Mouse (Mus musculus): ENCODE data around the gene Stk38l. TPM values are rescaled to one million over a fixed set of nuclear protein-coding genes. Genes with fewer than 3 reads are reported as not detected.

Stk38l gene
- 13.5 and 15.6 TPM in 2 replicates for polyA plus RNA-seq (2015; fragmentation: Nextera tagmentation; extraction: Ambion mirVana)

DNA sequence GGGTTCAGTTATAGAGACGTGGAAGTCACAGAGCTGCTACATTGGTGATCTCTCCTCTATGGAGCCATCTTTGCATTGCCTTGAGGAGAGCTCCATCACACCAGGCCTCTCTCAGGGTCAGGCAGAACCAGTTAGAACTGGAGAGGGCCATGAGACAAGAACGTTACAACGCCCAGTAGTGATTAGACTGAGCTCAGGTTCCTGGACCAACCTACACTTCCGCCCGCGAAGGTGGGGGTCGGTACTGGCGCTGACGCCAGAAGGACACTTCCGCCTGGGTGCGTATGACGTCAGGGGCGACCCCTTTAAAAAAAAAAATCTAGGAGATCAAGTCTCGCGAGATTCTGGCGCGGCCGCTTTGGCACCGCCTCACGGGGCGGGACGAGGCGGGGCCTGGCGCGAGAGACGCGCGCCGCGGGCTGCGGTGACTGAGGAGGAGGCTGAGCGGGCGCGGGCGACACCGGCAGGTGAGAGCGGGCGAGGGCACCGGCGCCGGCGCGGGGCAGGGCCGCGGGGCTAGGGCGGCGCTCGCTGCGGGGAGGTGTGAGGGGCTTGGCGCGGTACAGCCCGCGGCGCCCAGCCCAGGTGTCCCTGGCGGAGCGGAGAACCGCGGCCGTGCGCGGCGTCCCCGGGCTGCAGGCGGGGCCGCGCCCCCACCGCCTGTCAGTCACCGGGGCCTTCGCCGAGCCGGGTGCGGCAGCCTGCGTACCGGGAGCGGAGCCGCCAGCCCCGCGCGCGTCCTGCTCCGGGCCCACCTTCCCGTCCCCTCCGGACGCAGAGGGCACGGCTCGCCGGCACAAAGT is at the start of gene Stk38l:
Stk38l (plus strand) TSS at position 415 of the 803 bp plus-strand sequence.
- peak; percentile 98 for ATAC-seq (ENCODE audit: low read depth)
- 2% methylated on average over 70 of the region's 87 CpGs for WGBS
- H3K27ac ChIP-seq (ENCODE audit: low read length): peak within 1 kb of the TSS; percentile 63
- H3K36me3 ChIP-seq (ENCODE audit: control insufficient read depth, insufficient read depth, low read length): no peaks in the 10 kb centered on the region
- H3K4me2 ChIP-seq (ENCODE audit: low read depth, low read length): peak within 1 kb of the TSS; percentile 84
- 0 out of 2 replicates have a peak, but pooled peaks cover 2% of the 10 kb centered on the region for H3K4me1 ChIP-seq (replicated peaks; ENCODE audit: control insufficient read depth, insufficient read depth, low read length)
- peak within 1 kb of the TSS; percentile 94 for H3K4me3 ChIP-seq (ENCODE audit: low read length)
- H3K27me3 ChIP-seq (ENCODE audit: control insufficient read depth, insufficient read depth, low read depth, low read length): no peaks in the 10 kb centered on the region
- peak within 1 kb of the TSS; percentile 83 for H3K9ac ChIP-seq (ENCODE audit: low read length)
- 0 out of 2 replicates have a peak, but pooled peaks cover 2% of the 10 kb centered on the region for H3K9me3 ChIP-seq (ENCODE audit: control insufficient read depth, low read length)

DNA sequence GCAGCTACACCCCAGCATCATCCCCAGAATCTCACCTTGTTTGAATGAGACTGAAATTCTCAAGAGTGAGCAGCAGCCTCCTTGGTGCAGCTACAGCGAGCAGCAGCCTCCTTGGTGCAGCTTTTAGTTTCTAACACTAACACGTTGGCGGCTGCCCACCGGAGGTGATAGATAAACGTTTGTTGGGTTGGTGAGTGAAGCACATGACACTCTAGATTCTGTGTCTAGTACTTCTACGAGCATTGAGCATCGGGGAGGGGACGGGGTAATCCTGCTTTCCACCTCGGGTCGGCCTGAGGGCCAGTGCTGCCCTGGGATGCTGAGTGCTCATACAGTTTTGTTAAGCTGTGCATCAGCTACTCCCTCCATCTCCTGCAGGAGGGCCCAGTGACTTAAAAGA is 47.9 kb upstream of the Stk38l start:
- Histone ChIP-seq H3K4me3 (ENCODE audit: low read length) (no peak overlapping the region), H3K4me2 (ENCODE audit: low read depth, low read length) (no peak overlapping the region), H3K4me1 (replicated peaks; ENCODE audit: control insufficient read depth, insufficient read depth, low read length) (no peaks in the 10 kb centered on the region), H3K9me3 (ENCODE audit: control insufficient read depth, low read length) (no peaks in the 10 kb centered on the region), H3K27me3 (ENCODE audit: control insufficient read depth, insufficient read depth, low read depth, low read length) (no peaks in the 10 kb centered on the region), H3K36me3 (ENCODE audit: control insufficient read depth, insufficient read depth, low read length) (no peaks in the 10 kb centered on the region), H3K9ac (ENCODE audit: low read length) (no peak overlapping the region), H3K27ac (ENCODE audit: low read length) (no peak overlapping the region)
- WGBS: 55% methylated on average over 10 of the region's 10 CpGs
- ATAC-seq (ENCODE audit: low read depth): no peak

DNA sequence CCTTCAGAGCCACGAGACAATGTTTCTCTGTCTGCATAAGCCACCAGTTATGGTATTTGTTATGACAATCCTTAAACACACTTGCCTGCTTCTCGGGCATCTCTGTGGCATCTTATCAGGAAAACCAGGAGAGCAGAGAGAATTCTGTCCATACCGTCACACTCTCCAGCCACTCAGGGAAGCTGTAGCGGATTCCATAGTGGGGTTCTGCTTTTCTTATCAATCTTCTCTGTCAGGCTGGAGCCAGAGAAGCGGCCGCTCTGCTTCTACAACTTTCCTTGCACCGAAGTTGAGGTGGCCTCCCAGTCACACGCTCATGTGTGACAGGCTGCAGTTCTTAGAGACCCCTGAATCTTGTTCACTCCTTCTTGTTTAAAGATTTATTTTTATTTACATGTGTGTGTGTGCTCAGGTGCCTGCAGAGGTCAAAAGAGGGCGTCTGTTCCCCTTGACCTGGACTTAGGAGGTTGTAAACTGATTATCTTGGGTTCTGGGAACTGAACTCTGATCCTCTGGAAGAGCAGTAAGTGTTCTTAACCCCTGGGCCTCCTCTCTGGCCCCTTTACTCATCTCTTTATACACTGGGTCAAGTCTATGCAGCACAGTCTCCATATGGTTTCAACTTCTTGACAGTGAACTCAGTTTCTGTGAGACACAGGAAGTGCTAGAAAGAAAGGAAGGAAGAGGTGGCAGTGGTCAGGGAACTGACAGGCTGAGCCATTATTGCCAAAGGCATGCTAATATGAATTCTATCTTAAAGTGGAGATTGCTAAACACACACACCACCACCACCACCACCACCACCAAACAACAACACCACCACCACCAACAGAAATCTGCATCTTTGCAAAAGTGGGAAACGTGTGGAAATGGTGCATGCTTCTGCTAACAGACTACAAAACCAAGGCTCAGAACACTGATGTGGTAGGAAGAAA is 46.4 kb upstream of the Stk38l start:
- no peak for ATAC-seq (ENCODE audit: low read depth)
- no peaks in the 10 kb centered on the region for H3K4me1 ChIP-seq (replicated peaks; ENCODE audit: control insufficient read depth, insufficient read depth, low read length)
- no peak overlapping the region for H3K27ac ChIP-seq (ENCODE audit: low read length)

DNA sequence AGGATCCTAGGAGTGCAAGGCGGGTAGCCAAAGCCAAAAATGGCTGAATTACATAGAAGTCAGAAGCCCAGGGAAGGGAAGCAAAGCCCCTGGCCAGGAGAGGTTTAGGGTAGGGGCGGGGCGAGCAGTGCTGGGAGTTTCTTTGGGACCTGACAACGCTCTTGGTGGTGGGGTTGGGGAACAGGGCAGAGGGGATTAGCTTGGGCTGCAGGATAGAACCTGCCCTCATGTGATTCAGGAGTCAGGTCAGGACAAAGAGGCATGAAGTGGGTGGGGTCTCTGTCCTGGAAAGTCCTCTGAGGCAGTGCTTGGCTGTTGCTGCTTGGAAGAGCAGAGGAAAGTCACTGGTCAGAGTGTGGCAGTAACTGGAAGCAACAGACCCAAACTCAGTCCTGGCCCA is 40.9 kb upstream of the Stk38l start:
- no peak overlapping the region for H3K4me2 ChIP-seq (ENCODE audit: low read depth, low read length)
- no peak overlapping the region for H3K27ac ChIP-seq (ENCODE audit: low read length)
- 74% methylated on average over 4 of the region's 4 CpGs for WGBS
- H3K4me3 ChIP-seq (ENCODE audit: low read length): no peak overlapping the region
- no peaks in the 10 kb centered on the region for H3K9me3 ChIP-seq (ENCODE audit: control insufficient read depth, low read length)
- no peaks in the 10 kb centered on the region for H3K4me1 ChIP-seq (replicated peaks; ENCODE audit: control insufficient read depth, insufficient read depth, low read length)
- no peak overlapping the region for H3K9ac ChIP-seq (ENCODE audit: low read length)
- no peaks in the 10 kb centered on the region for H3K27me3 ChIP-seq (ENCODE audit: control insufficient read depth, insufficient read depth, low read depth, low read length)
- ATAC-seq (ENCODE audit: low read depth): no peak
- no peaks in the 10 kb centered on the region for H3K36me3 ChIP-seq (ENCODE audit: control insufficient read depth, insufficient read depth, low read length)

More for the DNA sequence above, 46.4 kb upstream of the Stk38l start:
- Histone ChIP-seq H3K4me2 (ENCODE audit: low read depth, low read length) (no peak overlapping the region), H3K9ac (ENCODE audit: low read length) (no peak overlapping the region), H3K9me3 (ENCODE audit: control insufficient read depth, low read length) (no peaks in the 10 kb centered on the region), H3K36me3 (ENCODE audit: control insufficient read depth, insufficient read depth, low read length) (no peaks in the 10 kb centered on the region), H3K4me3 (ENCODE audit: low read length) (no peak overlapping the region), H3K27me3 (ENCODE audit: control insufficient read depth, insufficient read depth, low read depth, low read length) (no peaks in the 10 kb centered on the region)
- 28% methylated on average over 10 of the region's 10 CpGs for WGBS

DNA sequence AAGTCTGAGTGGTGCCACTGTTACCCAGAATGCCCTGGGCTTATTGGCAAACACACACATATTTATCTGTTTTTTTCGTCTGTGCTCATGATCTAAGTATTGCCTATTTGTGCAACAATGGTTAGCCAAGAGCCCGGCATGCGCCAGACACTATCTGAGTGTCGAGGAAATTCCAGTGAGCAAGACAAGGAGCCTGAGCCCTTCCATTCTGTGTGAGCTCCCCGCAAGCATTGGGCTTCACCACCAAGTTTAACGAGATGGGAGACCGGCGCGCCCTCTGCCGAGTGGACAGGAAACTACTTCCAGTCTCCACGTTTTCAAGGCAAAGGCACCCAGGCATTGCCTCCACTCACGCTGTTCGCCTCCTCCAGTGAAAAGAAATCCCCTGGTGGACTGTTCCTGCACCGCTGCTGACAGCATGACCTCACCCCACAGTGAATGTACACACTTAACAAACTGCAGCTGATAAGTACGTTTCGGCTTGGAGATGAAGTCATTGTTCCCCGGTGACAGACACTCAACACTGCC is 39.0 kb upstream of the Stk38l start:
- ATAC-seq (ENCODE audit: low read depth): peak; percentile 90
- H3K9me3 ChIP-seq (ENCODE audit: control insufficient read depth, low read length): no peaks in the 10 kb centered on the region; the same call in 1 of the 2 replicates
- peak overlapping the region; percentile 9; the same call in 1 of the 2 replicates for H3K4me3 ChIP-seq (ENCODE audit: low read length)
- H3K9ac ChIP-seq (ENCODE audit: low read length): no peak overlapping the region
- no peaks in the 10 kb centered on the region for H3K27me3 ChIP-seq (ENCODE audit: control insufficient read depth, insufficient read depth, low read depth, low read length)
- H3K4me1 ChIP-seq (replicated peaks; ENCODE audit: control insufficient read depth, insufficient read depth, low read length): no peaks in the 10 kb centered on the region
- H3K36me3 ChIP-seq (ENCODE audit: control insufficient read depth, insufficient read depth, low read length): no peaks in the 10 kb centered on the region
- peak overlapping the region; percentile 17 for H3K4me2 ChIP-seq (ENCODE audit: low read depth, low read length)
- WGBS: 36% methylated on average over 17 of the region's 17 CpGs
- H3K27ac ChIP-seq (ENCODE audit: low read length): no peak overlapping the region

DNA sequence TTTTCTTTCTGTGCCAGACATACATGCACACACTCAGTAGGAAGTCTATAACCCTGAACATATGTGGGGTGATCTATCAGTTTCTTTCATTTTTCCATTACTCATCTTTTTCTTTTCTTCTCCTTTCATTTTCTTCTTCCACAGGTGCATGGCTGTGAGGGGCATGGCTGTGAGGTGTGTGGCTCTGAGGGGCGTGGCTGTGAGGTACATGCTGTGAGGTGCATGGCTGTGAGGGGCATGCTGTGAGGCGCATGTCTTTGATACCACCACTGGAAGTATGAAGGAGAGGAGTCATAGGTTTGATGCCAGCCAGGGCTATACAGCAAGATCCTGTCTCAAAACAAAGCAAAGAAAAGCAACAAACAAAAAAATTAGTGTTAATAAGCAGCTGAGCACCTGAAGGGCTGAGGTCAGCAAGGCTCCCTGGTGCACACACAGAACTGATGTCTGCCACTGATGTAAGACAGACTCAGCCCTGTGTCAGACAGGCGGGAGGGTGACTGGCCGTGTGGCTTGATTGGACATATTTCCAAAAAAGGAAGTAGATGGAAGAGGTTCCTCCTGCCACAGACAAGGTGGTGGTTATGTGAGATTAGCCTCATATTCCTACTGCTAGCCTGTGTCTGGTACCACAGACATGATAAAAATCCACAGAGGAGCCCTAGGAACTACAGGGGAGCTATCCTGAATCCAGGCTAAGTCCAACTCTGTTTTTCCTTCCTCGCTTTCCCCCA is 38.2 kb upstream of the Stk38l start:
- no peak overlapping the region for H3K27ac ChIP-seq (ENCODE audit: low read length)
- H3K36me3 ChIP-seq (ENCODE audit: control insufficient read depth, insufficient read depth, low read length): no peaks in the 10 kb centered on the region
- H3K4me2 ChIP-seq (ENCODE audit: low read depth, low read length): peak overlapping the region; percentile 17
- H3K9ac ChIP-seq (ENCODE audit: low read length): no peak overlapping the region
- H3K4me1 ChIP-seq (replicated peaks; ENCODE audit: control insufficient read depth, insufficient read depth, low read length): no peaks in the 10 kb centered on the region
- no peak overlapping the region for H3K4me3 ChIP-seq (ENCODE audit: low read length)
- 47% methylated on average over 5 of the region's 5 CpGs for WGBS
- no peaks in the 10 kb centered on the region for H3K27me3 ChIP-seq (ENCODE audit: control insufficient read depth, insufficient read depth, low read depth, low read length)
- peak; percentile 43; the same call in 1 of the 2 replicates for ATAC-seq (ENCODE audit: low read depth)
- H3K9me3 ChIP-seq (ENCODE audit: control insufficient read depth, low read length): no peaks in the 10 kb centered on the region; the same call in 1 of the 2 replicates

DNA sequence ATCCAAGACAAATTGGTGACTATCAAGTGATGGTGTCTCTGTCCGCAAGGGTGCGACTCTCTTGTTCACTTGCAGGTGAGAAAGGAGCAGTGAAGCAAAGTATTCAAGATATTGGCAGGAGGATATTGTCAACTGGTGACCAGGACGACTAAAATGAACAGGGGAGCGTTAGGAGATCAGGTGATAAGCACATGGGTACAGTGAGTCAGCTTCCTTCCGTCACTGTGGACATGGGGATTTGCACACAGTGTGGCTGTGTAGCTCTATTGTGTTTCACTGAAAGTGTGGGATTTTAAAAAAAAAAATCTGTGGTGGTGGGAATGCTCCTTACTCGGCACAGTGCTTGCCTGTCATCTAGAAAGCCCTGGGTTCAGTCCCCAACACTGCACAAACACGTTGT is 36.8 kb upstream of the Stk38l start:
- no peak for ATAC-seq (ENCODE audit: low read depth)
- Histone ChIP-seq H3K4me1 (replicated peaks; ENCODE audit: control insufficient read depth, insufficient read depth, low read length) (no peaks in the 10 kb centered on the region), H3K9me3 (ENCODE audit: control insufficient read depth, low read length) (no peaks in the 10 kb centered on the region; the same call in 1 of the 2 replicates), H3K9ac (ENCODE audit: low read length) (no peak overlapping the region), H3K36me3 (ENCODE audit: control insufficient read depth, insufficient read depth, low read length) (no peaks in the 10 kb centered on the region), H3K4me2 (ENCODE audit: low read depth, low read length) (no peak overlapping the region), H3K27me3 (ENCODE audit: control insufficient read depth, insufficient read depth, low read depth, low read length) (no peaks in the 10 kb centered on the region), H3K4me3 (ENCODE audit: low read length) (no peak overlapping the region), H3K27ac (ENCODE audit: low read length) (no peak overlapping the region)
- WGBS: 83% methylated on average over 7 of the region's 7 CpGs

DNA sequence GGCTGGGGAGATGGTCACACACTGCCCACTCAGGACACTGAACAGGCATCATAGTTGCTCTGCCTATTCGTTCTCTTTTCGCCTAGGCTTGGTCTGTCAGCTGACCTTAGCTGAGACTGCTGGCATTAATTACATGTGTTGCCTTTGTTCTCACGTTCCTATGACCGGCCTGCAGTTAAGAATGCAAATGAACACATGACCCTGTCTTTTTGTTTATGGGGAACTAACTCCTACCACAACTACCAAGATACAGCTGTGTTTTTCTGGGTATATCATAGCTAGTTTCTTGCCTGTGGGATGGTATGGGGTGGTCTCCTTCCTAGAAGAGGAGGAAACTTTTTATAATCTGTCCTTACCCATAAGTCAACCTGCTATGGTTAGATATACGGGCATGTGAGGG is 35.9 kb upstream of the Stk38l start:
- H3K27ac ChIP-seq (ENCODE audit: low read length): no peak overlapping the region

More for the DNA sequence above, 35.9 kb upstream of the Stk38l start:
- H3K36me3 ChIP-seq (ENCODE audit: control insufficient read depth, insufficient read depth, low read length): no peaks in the 10 kb centered on the region
- H3K9me3 ChIP-seq (ENCODE audit: control insufficient read depth, low read length): no peaks in the 10 kb centered on the region; the same call in 1 of the 2 replicates
- H3K9ac ChIP-seq (ENCODE audit: low read length): no peak overlapping the region
- 88% methylated on average over 5 of the region's 5 CpGs for WGBS
- H3K4me1 ChIP-seq (replicated peaks; ENCODE audit: control insufficient read depth, insufficient read depth, low read length): no peaks in the 10 kb centered on the region
- no peak overlapping the region for H3K4me3 ChIP-seq (ENCODE audit: low read length)
- H3K27me3 ChIP-seq (ENCODE audit: control insufficient read depth, insufficient read depth, low read depth, low read length): no peaks in the 10 kb centered on the region
- ATAC-seq (ENCODE audit: low read depth): no peak
- H3K4me2 ChIP-seq (ENCODE audit: low read depth, low read length): no peak overlapping the region

Data from lung, embryonic 16.5 days (tissue).